Mouse (Mus musculus) liver, embryonic 11.5 days (tissue): ENCODE measurements around the gene Tbl2. TPM values are rescaled to one million over a fixed set of nuclear protein-coding genes. Genes with fewer than 3 reads are reported as not detected.

Experiments used
- ATAC-seq: fragments of 200-750 bp; cut with Nextera tagmentation; replicated peaks from 2 replicates; pipeline ENCODE4 v1.8.0; 2017; ENCODE audit warnings: moderate number of reproducible peaks, mild to moderate bottlenecking, moderate TSS enrichment, moderate library complexity; ENCODE audit not compliant: low FRiP score
- DNase-seq: peaks from one replicate; pipeline ENCODE4 v3.0.0-alpha.2; 2017; ENCODE audit warnings: low spot score
- H3K27ac ChIP-seq: fragments of 300-500 bp; sonication (generic); 2 replicates; pipeline ENCODE4 v1.5.1; 2014; ENCODE audit warnings: mild to moderate bottlenecking, low read depth, low read length, control low read depth
- H3K27me3 ChIP-seq: fragments of 300-500 bp; sonication (generic); replicated peaks from 2 replicates; pipeline ENCODE4 v1.6.1; 2014; ENCODE audit warnings: low read length, mixed read lengths; ENCODE audit not compliant: control insufficient read depth, insufficient read depth
- H3K36me3 ChIP-seq: fragments of 300-500 bp; sonication (generic); 2 replicates; pipeline ENCODE4 v1.6.1; 2014; ENCODE audit warnings: mild to moderate bottlenecking, low read length, moderate library complexity, mixed read lengths; ENCODE audit not compliant: control insufficient read depth, insufficient read depth
- H3K4me1 ChIP-seq: fragments of 300-500 bp; sonication (generic); replicated peaks from 2 replicates; pipeline ENCODE4 v1.6.1; 2014; ENCODE audit warnings: low read length, mixed read lengths; ENCODE audit not compliant: control insufficient read depth, insufficient read depth
- H3K4me2 ChIP-seq: fragments of 300-500 bp; sonication (generic); 2 replicates; pipeline ENCODE4 v1.6.1; 2014; ENCODE audit warnings: mild to moderate bottlenecking, control low read depth, moderate library complexity
- H3K4me3 ChIP-seq: fragments of 300-500 bp; sonication (generic); 2 replicates; pipeline ENCODE4 v1.5.1; 2014; ENCODE audit warnings: low read depth, low read length, control low read depth
- H3K9ac ChIP-seq: fragments of 300-500 bp; sonication (generic); 2 replicates; pipeline ENCODE4 v1.6.1; 2014; ENCODE audit warnings: low read depth, low read length, control low read depth
- H3K9me3 ChIP-seq: fragments of 300-500 bp; sonication (generic); 2 replicates; pipeline ENCODE4 v1.6.1; 2016; ENCODE audit warnings: low read length, inconsistent platforms, mixed read lengths; ENCODE audit not compliant: control insufficient read depth
- WGBS: fragments of 180-500 bp; shearing (Covaris S2); extraction: QIAGEN DNeasy Blood & Tissue Kit; methylation state at CpG from one replicate; pipeline ENCODE4 v1.1.7; 2014; 5-methylcytosine and 5-hydroxymethylcytosine counted together
- polyA plus RNA-seq: library from polyadenylated mRNA; unstranded; fragments of >200 nt; fragmentation: Nextera tagmentation; extraction: Ambion mirVana; gene quantifications from 2 replicates; pipeline ENCODE4 v1.2.1, GENCODE M21; 2014

Tbl2 gene
- polyA plus RNA-seq, result 24.6 and 29.2 TPM in 2 replicates

DNA sequence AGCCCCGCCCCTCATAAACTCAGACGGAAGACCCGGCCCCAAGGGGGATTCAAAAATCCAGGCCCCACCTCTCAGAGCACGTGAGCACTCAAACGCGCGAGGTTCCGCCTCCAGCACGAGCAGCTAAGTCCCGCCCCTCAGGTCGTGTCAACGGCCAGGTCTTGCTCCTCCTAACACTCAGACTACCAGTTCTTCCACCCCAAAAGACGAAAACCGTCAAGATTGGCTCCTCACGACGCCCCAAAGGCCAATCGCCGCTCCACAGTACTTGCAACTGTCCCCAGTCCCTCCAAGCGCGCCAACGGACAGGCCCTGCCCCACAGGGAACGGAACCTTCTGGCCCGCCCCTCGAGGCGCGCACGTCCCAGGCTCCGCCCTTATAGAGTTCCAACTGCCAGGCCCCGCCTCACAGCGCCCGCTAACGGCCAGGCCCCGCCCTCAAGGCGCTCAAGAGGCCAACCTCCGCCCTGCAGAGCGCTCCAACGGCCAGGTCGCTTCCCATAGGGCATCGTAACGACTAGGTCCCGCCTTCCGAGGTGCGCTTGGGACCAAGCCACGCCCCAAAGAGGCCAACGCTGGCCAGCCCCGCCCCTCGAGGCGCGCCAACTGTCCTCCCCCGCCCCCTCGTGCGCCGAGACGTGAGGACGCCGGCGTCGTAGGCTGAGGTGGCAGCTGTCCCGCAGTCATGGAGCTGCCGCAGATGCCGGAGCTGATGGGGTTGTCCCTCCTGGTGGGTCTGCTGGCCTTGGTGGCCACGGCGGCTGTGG is at the start of gene Tbl2:
Tbl2 (plus strand) TSS at position 605 of the 767 bp plus-strand sequence.
- H3K9ac ChIP-seq, result peak within 1 kb of the TSS; percentile 90
- under 1% methylated on average over 63 of the region's 63 CpGs for WGBS
- ATAC-seq, result peak; percentile 97

DNA sequence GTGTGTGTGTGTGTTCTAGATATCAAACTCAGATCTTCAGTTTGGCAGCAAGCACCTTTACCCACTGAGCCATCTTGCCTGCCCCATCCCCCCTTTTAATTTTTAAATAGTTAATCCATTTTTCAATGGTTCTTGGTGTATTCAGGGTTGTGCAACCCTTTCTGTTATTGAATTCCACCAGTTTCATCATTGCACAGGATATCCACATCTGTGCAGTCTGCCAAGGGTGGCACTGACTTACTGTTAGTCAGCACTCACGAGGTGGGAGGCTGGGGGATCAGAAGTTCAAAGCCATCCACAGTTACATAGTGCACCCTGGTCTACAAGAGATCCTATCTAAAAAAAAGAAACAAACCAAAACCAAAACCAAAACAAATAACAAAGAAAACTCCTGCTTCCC is 48.5 kb upstream of the Tbl2 start:
- DNase-seq (no peak), ATAC-seq (no peak)
- Histone ChIP-seq H3K9me3 (no peaks in the 10 kb centered on the region), H3K27ac (no peak overlapping the region), H3K4me3 (no peak overlapping the region), H3K27me3 (peaks cover 5% of the 10 kb centered on the region), H3K4me2 (no peak overlapping the region), H3K4me1 (no peaks in the 10 kb centered on the region), H3K9ac (no peak overlapping the region), H3K36me3 (no peaks in the 10 kb centered on the region)
- 56% methylated on average over 1 of the region's 1 CpGs for WGBS

More for the DNA sequence above, at the start of gene Tbl2:
- peak; percentile 100 for DNase-seq
- Histone ChIP-seq H3K27me3 (no peaks in the 10 kb centered on the region), H3K36me3 (peaks cover 7% of the 10 kb centered on the region), H3K4me2 (peak within 1 kb of the TSS; percentile 92), H3K27ac (peak within 1 kb of the TSS; percentile 98), H3K4me3 (peak within 1 kb of the TSS; percentile 90), H3K4me1 (peaks cover 13% of the 10 kb centered on the region), H3K9me3 (no peaks in the 10 kb centered on the region)

DNA sequence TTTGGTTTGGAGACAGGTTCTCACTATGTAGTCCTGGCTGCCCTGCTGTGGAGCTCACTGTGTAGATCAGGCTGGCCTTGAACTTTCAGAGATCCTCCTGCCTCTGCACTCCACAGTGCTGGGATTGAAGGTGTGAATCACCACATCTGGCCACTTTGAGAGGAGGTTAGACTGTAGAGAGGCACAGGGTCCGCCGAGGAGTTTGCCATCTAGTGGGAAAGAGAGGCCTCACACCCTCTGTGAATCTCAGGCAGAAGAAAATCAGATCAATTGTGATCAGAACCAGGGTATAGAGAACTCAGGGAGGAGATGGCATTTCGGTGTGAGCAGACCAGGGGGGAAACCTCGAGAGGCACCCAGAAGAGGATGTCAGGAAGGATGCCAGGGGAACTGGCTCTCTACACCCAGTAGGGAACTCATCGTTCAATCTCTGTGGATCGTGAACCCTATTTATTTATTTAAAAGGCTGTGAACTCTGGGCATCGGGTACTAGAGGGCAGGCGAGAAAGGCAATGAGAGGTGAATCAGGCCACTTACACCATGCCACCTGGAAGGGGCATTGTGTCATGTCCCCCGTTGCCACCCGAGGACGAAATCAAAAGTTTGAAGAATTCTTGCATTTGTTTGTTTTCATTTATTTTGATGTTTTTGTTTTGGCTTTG is 45.3 kb upstream of the Tbl2 start:
- Histone ChIP-seq H3K27ac (no peak overlapping the region), H3K9ac (no peak overlapping the region), H3K4me1 (peaks cover 4% of the 10 kb centered on the region; the same call in 1 of the 2 replicates), H3K4me3 (no peak overlapping the region), H3K36me3 (no peaks in the 10 kb centered on the region), H3K4me2 (no peak overlapping the region), H3K27me3 (peaks cover 36% of the 10 kb centered on the region), H3K9me3 (no peaks in the 10 kb centered on the region)
- DNase-seq (no peak), ATAC-seq (no peak)
- WGBS, result 61% methylated on average over 11 of the region's 11 CpGs

DNA sequence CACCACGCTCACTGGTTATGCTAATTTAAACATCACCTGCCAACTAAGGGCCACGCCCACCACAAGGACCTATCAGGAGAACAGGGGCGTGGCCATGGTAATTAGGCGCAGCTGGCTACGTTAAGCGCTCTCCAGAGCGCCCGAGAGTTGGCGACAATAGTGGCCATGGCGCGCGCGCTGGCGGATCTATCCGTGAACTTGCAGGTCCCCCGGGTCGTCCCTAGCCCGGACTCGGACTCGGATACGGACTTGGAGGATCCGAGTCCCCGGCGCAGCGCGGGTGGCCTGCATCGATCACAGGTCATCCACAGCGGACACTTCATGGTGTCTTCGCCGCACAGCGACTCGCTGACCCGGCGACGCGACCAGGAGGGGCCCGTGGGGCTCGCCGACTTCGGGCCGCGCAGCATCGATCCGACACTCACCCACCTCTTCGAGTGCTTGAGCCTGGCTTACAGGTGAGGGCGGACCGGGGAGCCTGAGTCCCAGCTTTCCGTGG is 42.6 kb upstream of the Tbl2 start:
- H3K9me3 ChIP-seq, result no peaks in the 10 kb centered on the region
- 1% methylated on average over 48 of the region's 48 CpGs for WGBS
- peak overlapping the region; percentile 59 for H3K4me3 ChIP-seq
- H3K9ac ChIP-seq, result peak overlapping the region; percentile 53
- H3K27me3 ChIP-seq, result peaks cover 49% of the 10 kb centered on the region
- peak; percentile 84 for ATAC-seq
- H3K36me3 ChIP-seq, result no peaks in the 10 kb centered on the region
- peak; percentile 76 for DNase-seq
- H3K4me1 ChIP-seq, result peaks cover 4% of the 10 kb centered on the region; the same call in 1 of the 2 replicates
- H3K27ac ChIP-seq, result no peak overlapping the region; the same call in 1 of the 2 replicates
- peak overlapping the region; percentile 83 for H3K4me2 ChIP-seq

DNA sequence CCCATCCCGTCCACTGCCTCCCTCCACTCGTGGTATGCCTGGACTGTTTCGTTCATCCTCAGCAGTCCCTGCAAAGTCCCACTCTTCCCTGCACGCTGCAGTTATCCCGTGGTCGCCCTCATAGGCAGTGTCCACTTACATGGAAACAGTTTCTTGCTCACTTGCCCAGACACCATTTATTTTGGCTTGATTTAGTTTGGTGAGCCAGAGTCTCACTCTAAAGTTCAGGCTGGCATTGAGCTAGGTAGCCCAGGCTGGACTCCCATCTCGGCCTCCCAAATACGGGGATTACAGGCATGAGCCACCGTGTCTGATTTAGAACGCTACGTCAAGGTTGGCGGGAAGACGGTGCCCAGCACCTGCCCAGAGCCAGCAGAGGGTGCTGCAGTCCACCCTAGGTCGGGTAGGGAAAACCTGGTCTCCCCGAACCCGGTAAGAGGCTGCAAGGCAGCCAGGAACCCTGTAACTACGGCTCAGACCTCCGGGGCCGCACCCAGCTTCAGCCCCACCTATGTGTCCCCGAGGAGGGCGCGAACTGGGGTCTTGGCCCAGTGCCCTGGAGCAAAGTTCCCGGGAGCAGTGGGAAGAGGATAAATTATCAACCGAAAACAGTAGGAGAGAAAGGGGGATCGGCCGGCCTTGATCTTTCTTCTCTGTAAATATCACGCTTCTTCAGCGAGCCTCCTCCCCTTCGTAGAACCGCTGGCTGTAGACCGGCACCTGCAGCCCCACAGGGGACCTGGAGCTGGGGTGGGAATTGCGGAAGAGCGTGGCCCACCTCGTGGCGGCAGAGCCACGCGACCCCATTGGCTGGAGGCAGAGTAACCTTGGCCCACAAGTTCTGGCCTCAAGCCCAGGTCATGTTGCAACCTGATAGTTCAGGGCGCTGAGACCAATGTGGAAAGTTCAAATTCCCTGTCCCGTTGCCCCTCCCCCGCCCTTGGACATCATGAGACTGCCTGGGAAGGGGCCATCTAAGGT is 41.6 kb upstream of the Tbl2 start:
- Histone ChIP-seq H3K9ac (peak overlapping the region; percentile 53), H3K27ac (no peak overlapping the region), H3K9me3 (no peaks in the 10 kb centered on the region), H3K4me2 (peak overlapping the region; percentile 83), H3K36me3 (no peaks in the 10 kb centered on the region), H3K4me1 (peaks cover 4% of the 10 kb centered on the region; the same call in 1 of the 2 replicates), H3K4me3 (peak overlapping the region; percentile 59), H3K27me3 (peaks cover 49% of the 10 kb centered on the region)
- peak; percentile 62 for DNase-seq
- WGBS, result 13% methylated on average over 40 of the region's 40 CpGs
- peak; percentile 50 for ATAC-seq

DNA sequence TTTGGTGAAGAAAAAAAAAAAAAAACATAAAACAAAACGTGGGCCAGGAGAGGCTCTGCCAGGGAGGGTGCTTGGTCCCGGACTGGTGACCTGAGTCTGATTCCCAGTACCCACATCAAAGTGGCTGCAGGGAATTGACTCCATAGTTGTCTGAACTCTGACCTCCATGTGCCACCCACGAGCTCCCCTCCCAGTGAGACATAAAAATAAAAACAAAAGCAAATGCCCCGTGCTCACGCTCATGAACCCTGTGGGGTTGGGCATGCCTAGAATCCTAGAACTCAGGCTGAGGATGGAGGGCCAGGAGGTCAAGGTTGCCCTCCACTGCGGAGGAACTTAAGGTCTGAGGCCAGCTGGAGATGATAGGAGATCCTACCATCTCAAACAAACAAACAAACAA is 40.4 kb upstream of the Tbl2 start:
- H3K9me3 ChIP-seq, result no peaks in the 10 kb centered on the region
- no peaks in the 10 kb centered on the region for H3K36me3 ChIP-seq
- H3K9ac ChIP-seq, result no peak overlapping the region
- H3K4me3 ChIP-seq, result no peak overlapping the region
- no peak for ATAC-seq
- no peak for DNase-seq
- no peak overlapping the region for H3K27ac ChIP-seq
- H3K4me2 ChIP-seq, result no peak overlapping the region
- WGBS, result 50% methylated on average over 6 of the region's 6 CpGs
- H3K4me1 ChIP-seq, result peaks cover 4% of the 10 kb centered on the region; the same call in 1 of the 2 replicates
- peaks cover 49% of the 10 kb centered on the region for H3K27me3 ChIP-seq

DNA sequence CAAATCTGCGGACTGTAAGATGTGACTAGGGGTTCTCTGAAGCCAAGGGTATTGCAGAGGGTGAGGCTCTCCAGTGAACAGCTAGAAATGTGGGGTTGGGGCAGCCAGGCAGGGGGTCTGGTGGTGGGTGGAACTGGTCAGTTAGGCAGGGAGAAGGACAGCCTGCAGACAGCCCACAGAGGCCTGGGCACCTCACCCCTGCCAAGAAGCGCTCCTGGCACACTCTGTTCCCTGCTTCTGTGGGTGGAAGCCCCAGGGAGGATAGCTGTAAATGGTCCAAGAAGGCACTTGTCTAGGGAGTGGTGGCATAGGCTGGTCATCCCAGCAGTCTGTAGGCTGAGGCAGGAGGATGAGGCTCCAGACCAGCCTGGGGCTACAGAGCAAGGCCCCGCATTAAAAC is 40.0 kb upstream of the Tbl2 start:
- no peak overlapping the region for H3K4me2 ChIP-seq
- H3K9ac ChIP-seq, result no peak overlapping the region
- ATAC-seq (no peak), DNase-seq (no peak)
- no peak overlapping the region for H3K4me3 ChIP-seq
- H3K27ac ChIP-seq, result no peak overlapping the region
- H3K27me3 ChIP-seq, result peaks cover 49% of the 10 kb centered on the region
- no peaks in the 10 kb centered on the region for H3K36me3 ChIP-seq
- H3K4me1 ChIP-seq, result peaks cover 4% of the 10 kb centered on the region; the same call in 1 of the 2 replicates
- no peaks in the 10 kb centered on the region for H3K9me3 ChIP-seq
- WGBS, result 85% methylated on average over 3 of the region's 3 CpGs

DNA sequence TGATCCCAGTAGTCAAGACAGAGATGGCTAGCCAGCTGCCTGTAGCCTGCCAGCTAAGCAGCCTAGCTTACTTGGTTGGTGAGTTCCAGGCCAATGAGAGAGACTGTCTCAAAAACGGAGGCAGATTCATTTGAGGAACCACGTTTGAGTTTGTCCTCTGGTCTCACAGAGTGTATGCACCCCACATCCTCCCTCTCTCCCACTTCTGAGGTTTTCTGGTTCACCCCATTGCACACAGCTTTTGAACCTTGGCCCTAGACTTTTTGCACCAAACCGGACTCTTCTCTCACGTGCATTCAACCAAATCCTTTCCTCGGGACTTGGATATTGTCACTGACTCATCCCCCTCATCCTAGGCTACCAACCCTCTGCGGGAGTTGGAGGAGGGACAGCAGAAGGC is 39.5 kb upstream of the Tbl2 start:
- Histone ChIP-seq H3K27me3 (peaks cover 49% of the 10 kb centered on the region), H3K4me1 (peaks cover 4% of the 10 kb centered on the region; the same call in 1 of the 2 replicates)

More for the DNA sequence above, 39.5 kb upstream of the Tbl2 start:
- H3K9me3 ChIP-seq, result no peaks in the 10 kb centered on the region
- no peak overlapping the region for H3K9ac ChIP-seq
- no peaks in the 10 kb centered on the region for H3K36me3 ChIP-seq
- 68% methylated on average over 6 of the region's 6 CpGs for WGBS
- ATAC-seq (no peak), DNase-seq (no peak)
- H3K4me3 ChIP-seq, result no peak overlapping the region
- H3K27ac ChIP-seq, result no peak overlapping the region
- H3K4me2 ChIP-seq, result no peak overlapping the region
